Mouse (Mus musculus): ENCODE measurements around the gene Tbc1d24. TPM values are rescaled to one million over a fixed set of nuclear protein-coding genes. Genes with fewer than 3 reads are reported as not detected.
A peak's percentile ranks its signal among the peaks of the same experiment; 100 is the strongest.

Tbc1d24 gene
- polyA plus RNA-seq, 1 experiment from 2014 or later, result 13.3 TPM

GRCm38 (mm10) chr17:24190934-24191333, 14.4 kb downstream of the Tbc1d24 start:
- Histone ChIP-seq H3K4me2 (no peak overlapping the region), H3K9me3 (ENCODE audit: control insufficient read depth, low read length) (no peaks in the 10 kb centered on the region), H3K4me1 (replicated peaks; ENCODE audit: control insufficient read depth, insufficient read depth, low read length) (peaks cover 21% of the 10 kb centered on the region), H3K27me3 (replicated peaks; ENCODE audit: control insufficient read depth, insufficient read depth, low read length) (no peaks in the 10 kb centered on the region), H3K9ac (ENCODE audit: low read depth, low read length) (no peak overlapping the region), H3K27ac (ENCODE audit: low read depth, low read length) (no peak overlapping the region), H3K4me3 (ENCODE audit: low read depth, low read length) (no peak overlapping the region), H3K36me3 (ENCODE audit: control insufficient read depth, insufficient read depth, low read length) (peaks cover 6% of the 10 kb centered on the region; the same call in 1 of the 2 replicates)
- 89% methylated on average over 2 of the region's 2 CpGs for WGBS
- ATAC-seq (replicated peaks; ENCODE audit: low FRiP score) (no peak), DNase-seq (ENCODE audit: low spot score) (no peak)

DNA sequence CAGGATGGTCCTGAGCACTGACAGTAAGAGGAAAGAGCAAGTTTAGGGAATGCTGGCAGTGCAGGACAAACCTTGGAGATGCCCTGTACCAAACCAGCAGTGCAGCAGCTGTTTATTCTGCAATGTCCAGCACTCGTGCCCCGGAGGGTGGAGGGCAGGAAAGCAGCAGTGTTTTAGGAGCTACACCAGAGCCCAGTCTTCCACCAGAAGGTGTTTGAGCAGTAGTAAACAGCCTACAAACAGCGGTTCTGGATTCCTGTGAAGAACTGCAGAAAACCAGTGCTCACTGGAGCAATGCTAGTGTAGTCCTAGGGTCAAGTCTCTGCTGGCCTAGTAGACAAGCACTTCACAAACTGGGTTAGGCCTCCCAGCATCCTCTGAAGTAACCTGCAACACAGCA, 31.1 kb downstream of the Tbc1d24 start:
- Histone ChIP-seq H3K36me3 (ENCODE audit: control insufficient read depth, insufficient read depth, low read length) (no peaks in the 10 kb centered on the region), H3K4me1 (replicated peaks; ENCODE audit: control insufficient read depth, insufficient read depth, low read length) (peaks cover 8% of the 10 kb centered on the region), H3K27ac (ENCODE audit: low read depth, low read length) (no peak overlapping the region), H3K4me3 (ENCODE audit: low read depth, low read length) (no peak overlapping the region), H3K4me2 (no peak overlapping the region), H3K27me3 (replicated peaks; ENCODE audit: control insufficient read depth, insufficient read depth, low read length) (no peaks in the 10 kb centered on the region), H3K9ac (ENCODE audit: low read depth, low read length) (no peak overlapping the region), H3K9me3 (ENCODE audit: control insufficient read depth, low read length) (no peaks in the 10 kb centered on the region)
- ATAC-seq (replicated peaks; ENCODE audit: low FRiP score) (no peak), DNase-seq (ENCODE audit: low spot score) (no peak)
- WGBS, result 81% methylated on average over 3 of the region's 3 CpGs

- Histone ChIP-seq H3K36me3 (ENCODE audit: control insufficient read depth, insufficient read depth, low read length) (no peaks in the 10 kb centered on the region), H3K4me2 (no peak overlapping the region), H3K9ac (ENCODE audit: low read depth, low read length) (no peak overlapping the region), H3K9me3 (ENCODE audit: control insufficient read depth, low read length) (no peaks in the 10 kb centered on the region), H3K4me1 (replicated peaks; ENCODE audit: control insufficient read depth, insufficient read depth, low read length) (peaks cover 8% of the 10 kb centered on the region), H3K27ac (ENCODE audit: low read depth, low read length) (no peak overlapping the region), H3K27me3 (replicated peaks; ENCODE audit: control insufficient read depth, insufficient read depth, low read length) (no peaks in the 10 kb centered on the region), H3K4me3 (ENCODE audit: low read depth, low read length) (no peak overlapping the region)
- ATAC-seq (replicated peaks; ENCODE audit: low FRiP score) (no peak), DNase-seq (ENCODE audit: low spot score) (no peak)
- WGBS, result 3% methylated on average over 3 of the region's 3 CpGs
Measured at GRCm38 (mm10) chr17:24173423-24173822, 31.9 kb downstream of the Tbc1d24 start.

DNA sequence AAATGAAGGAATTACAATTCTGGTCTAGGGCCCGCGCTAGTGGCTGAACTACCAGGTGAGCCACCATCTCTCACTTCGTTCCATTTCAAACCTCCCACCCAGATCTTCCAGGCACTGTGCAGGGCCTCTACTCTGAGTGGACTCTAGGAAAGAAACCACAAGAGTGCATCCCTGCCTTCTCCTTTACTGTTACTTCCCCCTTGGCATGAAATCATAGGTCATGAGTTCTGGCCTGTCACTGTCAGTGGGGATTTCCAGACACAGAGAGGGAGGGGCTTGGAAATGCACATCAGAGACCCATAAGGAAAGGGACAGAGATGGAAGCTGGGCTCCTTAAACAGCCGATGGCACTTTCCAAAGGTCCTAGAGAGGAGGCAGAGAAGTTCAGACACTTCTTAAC, 33.6 kb downstream of the Tbc1d24 start:
- peaks cover 10% of the 10 kb centered on the region; the same call in 1 of the 2 replicates for H3K36me3 ChIP-seq (ENCODE audit: control insufficient read depth, insufficient read depth, low read length)
- H3K4me2 ChIP-seq, result no peak overlapping the region
- H3K9ac ChIP-seq (ENCODE audit: low read depth, low read length), result no peak overlapping the region
- no peaks in the 10 kb centered on the region for H3K27me3 ChIP-seq (replicated peaks; ENCODE audit: control insufficient read depth, insufficient read depth, low read length)
- no peaks in the 10 kb centered on the region for H3K9me3 ChIP-seq (ENCODE audit: control insufficient read depth, low read length)
- no peak overlapping the region for H3K4me3 ChIP-seq (ENCODE audit: low read depth, low read length)
- 78% methylated on average over 4 of the region's 4 CpGs for WGBS
- H3K27ac ChIP-seq (ENCODE audit: low read depth, low read length), result 0 out of 2 replicates have a peak overlapping the region, but pooled peaks have one; percentile 19
- DNase-seq (ENCODE audit: low spot score), result no peak
- peaks cover 20% of the 10 kb centered on the region for H3K4me1 ChIP-seq (replicated peaks; ENCODE audit: control insufficient read depth, insufficient read depth, low read length)
- ATAC-seq (replicated peaks; ENCODE audit: low FRiP score), result no peak

DNA sequence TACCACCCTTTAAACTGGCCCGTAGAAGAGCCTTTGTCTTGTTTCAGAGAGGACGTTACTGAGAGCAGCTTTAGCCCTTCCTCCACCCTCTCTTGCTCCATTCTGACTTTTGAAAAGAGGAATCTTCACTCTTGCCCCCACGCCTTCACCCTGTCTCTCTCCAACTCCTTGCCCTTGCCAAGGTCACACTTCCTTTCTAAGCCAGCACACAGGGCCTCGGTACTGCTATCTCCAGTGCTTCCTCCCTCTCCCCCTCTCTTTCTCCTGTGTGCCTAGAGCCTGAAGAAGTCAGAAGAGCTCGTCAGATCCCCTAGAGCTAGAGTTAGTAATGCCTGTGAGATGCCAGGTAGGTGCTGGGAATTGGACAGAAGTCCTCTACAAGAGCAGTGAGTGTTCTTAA, 34.6 kb downstream of the Tbc1d24 start:
- Histone ChIP-seq H3K9me3 (ENCODE audit: control insufficient read depth, low read length) (no peaks in the 10 kb centered on the region), H3K4me3 (ENCODE audit: low read depth, low read length) (peak overlapping the region; percentile 82; the same call in 1 of the 2 replicates), H3K9ac (ENCODE audit: low read depth, low read length) (no peak overlapping the region), H3K27ac (ENCODE audit: low read depth, low read length) (peak overlapping the region; percentile 38; the same call in 1 of the 2 replicates), H3K4me1 (replicated peaks; ENCODE audit: control insufficient read depth, insufficient read depth, low read length) (peaks cover 20% of the 10 kb centered on the region), H3K27me3 (replicated peaks; ENCODE audit: control insufficient read depth, insufficient read depth, low read length) (no peaks in the 10 kb centered on the region), H3K36me3 (ENCODE audit: control insufficient read depth, insufficient read depth, low read length) (peaks cover 14% of the 10 kb centered on the region; the same call in 1 of the 2 replicates), H3K4me2 (peak overlapping the region; percentile 76)
- DNase-seq (ENCODE audit: low spot score), result no peak
- WGBS, result 59% methylated on average over 5 of the region's 5 CpGs
- ATAC-seq (replicated peaks; ENCODE audit: low FRiP score), result no peak

DNA sequence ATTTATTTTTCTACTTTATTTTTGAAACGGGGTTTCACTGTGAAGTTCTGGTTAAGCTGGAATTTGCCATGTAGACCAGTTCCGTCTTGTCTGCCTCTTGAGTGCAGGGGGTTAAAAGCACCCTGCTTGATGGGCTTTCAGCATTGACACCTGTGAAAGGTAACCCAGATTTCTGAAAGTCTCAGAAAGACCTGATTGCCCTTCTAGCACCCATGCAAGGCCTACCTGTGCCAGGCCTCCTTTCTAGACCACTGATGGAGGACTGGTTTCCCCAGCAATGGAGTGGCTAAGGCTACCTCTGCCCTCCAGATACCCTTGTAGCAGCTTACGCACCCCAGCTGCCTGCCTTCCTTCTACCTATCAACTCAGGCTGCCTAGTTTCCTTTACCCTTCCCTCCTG, 35.2 kb downstream of the Tbc1d24 start:
- H3K4me1 ChIP-seq (replicated peaks; ENCODE audit: control insufficient read depth, insufficient read depth, low read length), result peaks cover 20% of the 10 kb centered on the region

GRCm38 (mm10) chr17:24169317-24170065, 35.9 kb downstream of the Tbc1d24 start, which contains the start of gene Atp6v0c:
Gene Atp6v0c, minus strand, starts transcription at chr17:24169702.
- Histone ChIP-seq H3K27ac (ENCODE audit: low read depth, low read length) (peak within 1 kb of the TSS; percentile 94), H3K36me3 (ENCODE audit: control insufficient read depth, insufficient read depth, low read length) (peaks cover 23% of the 10 kb centered on the region; the same call in 1 of the 2 replicates), H3K9me3 (ENCODE audit: control insufficient read depth, low read length) (no peaks in the 10 kb centered on the region), H3K9ac (ENCODE audit: low read depth, low read length) (peak within 1 kb of the TSS; percentile 91), H3K27me3 (replicated peaks; ENCODE audit: control insufficient read depth, insufficient read depth, low read length) (no peaks in the 10 kb centered on the region), H3K4me2 (peak within 1 kb of the TSS; percentile 76), H3K4me1 (replicated peaks; ENCODE audit: control insufficient read depth, insufficient read depth, low read length) (peaks cover 20% of the 10 kb centered on the region), H3K4me3 (ENCODE audit: low read depth, low read length) (peak within 1 kb of the TSS; percentile 82)
- under 1% methylated on average over 57 of the region's 58 CpGs for WGBS
- DNase-seq (ENCODE audit: low spot score) (peak; percentile 95), ATAC-seq (replicated peaks; ENCODE audit: low FRiP score) (peak; percentile 83)

More for the DNA sequence above, 35.2 kb downstream of the Tbc1d24 start:
- Histone ChIP-seq H3K9ac (ENCODE audit: low read depth, low read length) (peak overlapping the region; percentile 91), H3K9me3 (ENCODE audit: control insufficient read depth, low read length) (no peaks in the 10 kb centered on the region), H3K4me2 (peak overlapping the region; percentile 76), H3K4me3 (ENCODE audit: low read depth, low read length) (peak overlapping the region; percentile 82), H3K27me3 (replicated peaks; ENCODE audit: control insufficient read depth, insufficient read depth, low read length) (no peaks in the 10 kb centered on the region), H3K36me3 (ENCODE audit: control insufficient read depth, insufficient read depth, low read length) (peaks cover 19% of the 10 kb centered on the region; the same call in 1 of the 2 replicates), H3K27ac (ENCODE audit: low read depth, low read length) (peak overlapping the region; percentile 94)
- 68% methylated on average over 3 of the region's 3 CpGs for WGBS
- ATAC-seq (replicated peaks; ENCODE audit: low FRiP score) (no peak), DNase-seq (ENCODE audit: low spot score) (no peak)

DNA sequence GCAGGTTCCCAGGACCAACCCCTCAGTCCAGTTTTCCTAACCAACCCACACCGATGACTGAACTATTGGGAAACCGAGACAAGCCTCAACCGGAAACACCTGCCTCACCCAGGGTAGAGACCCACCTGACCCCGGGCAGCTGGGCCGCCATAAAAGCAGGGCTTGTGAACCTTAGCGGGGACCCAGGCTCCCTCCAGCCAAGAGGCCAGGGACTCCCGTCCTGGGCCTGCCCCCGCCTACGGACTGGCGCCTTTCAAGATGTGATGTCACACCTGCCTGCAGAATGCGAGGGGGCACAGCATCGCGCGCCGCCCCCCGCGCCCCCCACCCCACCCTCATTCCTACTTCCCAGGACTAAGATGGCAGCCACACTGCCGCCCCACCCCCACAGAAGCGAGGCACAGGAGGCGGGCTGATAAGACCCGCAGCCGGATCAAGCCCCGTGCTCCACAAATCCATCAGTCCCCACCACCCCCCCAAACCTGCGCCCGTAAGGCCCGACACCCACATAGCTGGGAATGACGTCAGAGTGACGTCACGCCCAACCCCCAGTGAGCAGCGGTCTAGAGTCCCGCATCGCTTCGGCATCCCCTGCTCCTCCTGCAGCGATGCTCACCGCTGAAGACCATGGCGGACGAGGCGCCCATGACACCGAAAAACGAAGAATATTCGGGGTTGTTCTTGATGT, 36.6 kb downstream of the Tbc1d24 start:
- WGBS, result under 1% methylated on average over 40 of the region's 41 CpGs
- Histone ChIP-seq H3K4me3 (ENCODE audit: low read depth, low read length) (peak overlapping the region; percentile 82), H3K9ac (ENCODE audit: low read depth, low read length) (peak overlapping the region; percentile 91), H3K27me3 (replicated peaks; ENCODE audit: control insufficient read depth, insufficient read depth, low read length) (no peaks in the 10 kb centered on the region), H3K36me3 (ENCODE audit: control insufficient read depth, insufficient read depth, low read length) (peaks cover 23% of the 10 kb centered on the region; the same call in 1 of the 2 replicates), H3K9me3 (ENCODE audit: control insufficient read depth, low read length) (no peaks in the 10 kb centered on the region), H3K27ac (ENCODE audit: low read depth, low read length) (peak overlapping the region; percentile 94), H3K4me2 (peak overlapping the region; percentile 76), H3K4me1 (replicated peaks; ENCODE audit: control insufficient read depth, insufficient read depth, low read length) (peaks cover 20% of the 10 kb centered on the region)
- ATAC-seq (replicated peaks; ENCODE audit: low FRiP score), result peak; percentile 61
- peak; percentile 76 for DNase-seq (ENCODE audit: low spot score)

Data from liver, embryonic 11.5 days (tissue).